Mouse (Mus musculus) hindbrain, embryonic 11.5 days (tissue): ENCODE measurements at regions not wholly inside any gene's neighbourhood (a gene's known extent, or its start where the extent isn't known, plus 50 kb on each side); places are given as distances from the start of the nearest gene placed in this dataset.
A peak's percentile ranks its signal among the peaks of the same experiment; 100 is the strongest.

Experiments
- ATAC-seq: fragments of 200-750 bp; cut with Nextera tagmentation; 2 replicates; pipeline ENCODE4 v1.8.0; 2017; ENCODE audit warnings: mild to moderate bottlenecking, moderate TSS enrichment, moderate library complexity; ENCODE audit not compliant: low FRiP score
- DNase-seq: peaks from one replicate; pipeline ENCODE4 v3.0.0-alpha.2; 2015; ENCODE audit warnings: low spot score
- H3K27ac ChIP-seq: fragments of 300-500 bp; sonication (generic); 2 replicates; pipeline ENCODE4 v1.5.1; 2014; ENCODE audit warnings: mild to moderate bottlenecking, low read depth, low read length
- H3K27me3 ChIP-seq: fragments of 300-500 bp; sonication (generic); 2 replicates; pipeline ENCODE4 v1.6.1; 2014; ENCODE audit warnings: mild to moderate bottlenecking, low read length, moderate library complexity, mixed read lengths; ENCODE audit not compliant: control insufficient read depth, insufficient read depth
- H3K36me3 ChIP-seq: fragments of 300-500 bp; sonication (generic); 2 replicates; pipeline ENCODE4 v1.6.1; 2014; ENCODE audit warnings: mild to moderate bottlenecking, low read length, moderate library complexity, mixed read lengths; ENCODE audit not compliant: control insufficient read depth, insufficient read depth
- H3K4me1 ChIP-seq: fragments of 300-500 bp; sonication (generic); replicated peaks from 2 replicates; pipeline ENCODE4 v1.6.1; 2014; ENCODE audit warnings: low read length, mixed read lengths; ENCODE audit not compliant: control insufficient read depth, insufficient read depth
- H3K4me2 ChIP-seq: fragments of 300-500 bp; sonication (generic); replicated peaks from 2 replicates; pipeline ENCODE4 v1.6.1; 2014; ENCODE audit warnings: mild to moderate bottlenecking, low read depth, low read length
- H3K4me3 ChIP-seq: fragments of 300-500 bp; sonication (generic); 2 replicates; pipeline ENCODE4 v1.5.1; 2014; ENCODE audit warnings: low read depth, low read length
- H3K9ac ChIP-seq: fragments of 300-500 bp; sonication (generic); 2 replicates; pipeline ENCODE4 v1.6.1; 2014; ENCODE audit warnings: low read depth, low read length
- H3K9me3 ChIP-seq: fragments of 300-500 bp; sonication (generic); 2 replicates; pipeline ENCODE4 v1.6.1; 2016; ENCODE audit warnings: low read length; ENCODE audit not compliant: control insufficient read depth
- WGBS: fragments of 180-500 bp; shearing (Covaris S2); extraction: QIAGEN DNeasy Blood & Tissue Kit; methylation state at CpG from one replicate; pipeline ENCODE4 v1.1.7; 2014; 5-methylcytosine and 5-hydroxymethylcytosine counted together

DNA sequence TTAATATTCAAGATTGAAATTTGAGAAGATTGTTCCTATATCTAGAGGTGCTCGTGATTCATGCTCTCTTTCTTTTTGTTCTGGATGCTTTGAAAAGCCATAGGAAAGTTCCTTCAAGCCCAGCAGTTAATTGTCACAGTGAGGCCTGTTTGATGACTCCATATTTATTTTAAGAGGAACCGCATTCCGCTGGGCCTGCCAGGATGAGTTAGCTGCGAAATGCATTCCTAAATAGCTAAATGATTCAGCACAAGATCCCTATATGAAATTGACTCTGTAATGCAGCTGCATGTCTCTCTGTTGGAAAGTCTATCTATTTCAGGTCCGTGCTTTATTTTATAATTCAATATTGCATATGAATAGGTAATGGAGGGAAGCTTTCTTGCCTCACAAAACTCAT, 511.9 kb upstream of the Adgra3 start:
- WGBS = 85% methylated on average over 5 of the region's 5 CpGs
- H3K27me3 ChIP-seq = no peaks in the 10 kb centered on the region
- no peak for ATAC-seq
- H3K4me1 ChIP-seq = no peaks in the 10 kb centered on the region
- no peak overlapping the region for H3K27ac ChIP-seq
- H3K9ac ChIP-seq = no peak overlapping the region
- no peaks in the 10 kb centered on the region for H3K9me3 ChIP-seq
- no peaks in the 10 kb centered on the region for H3K36me3 ChIP-seq
- no peak overlapping the region for H3K4me3 ChIP-seq
- no peak for DNase-seq
- no peak overlapping the region for H3K4me2 ChIP-seq

DNA sequence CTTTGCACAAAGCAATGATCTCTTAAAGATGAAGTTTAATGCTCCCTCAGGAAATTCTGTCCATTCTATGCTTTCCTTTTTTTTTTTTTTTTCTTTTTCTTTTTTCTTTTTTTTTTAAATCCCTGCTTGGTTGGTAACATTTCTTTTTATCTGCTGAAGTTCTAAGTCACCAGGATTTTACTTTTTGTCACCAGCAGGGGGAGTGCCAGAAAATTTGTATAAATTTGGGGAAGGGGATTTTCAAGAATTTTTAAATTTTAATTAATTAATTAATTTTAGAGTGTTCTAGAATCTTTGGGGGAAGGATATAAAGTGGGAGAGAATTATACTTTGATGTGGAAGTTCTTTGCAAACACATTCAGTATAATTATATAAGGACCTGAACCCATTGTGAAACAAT, 492.3 kb upstream of the Adgra3 start:
- DNase-seq (peak; percentile 16), ATAC-seq (no peak)
- no peak overlapping the region for H3K4me2 ChIP-seq
- H3K4me3 ChIP-seq = no peak overlapping the region
- H3K27me3 ChIP-seq = no peaks in the 10 kb centered on the region
- H3K27ac ChIP-seq = no peak overlapping the region
- no peaks in the 10 kb centered on the region for H3K4me1 ChIP-seq
- H3K9ac ChIP-seq = no peak overlapping the region
- H3K9me3 ChIP-seq = no peaks in the 10 kb centered on the region
- no peaks in the 10 kb centered on the region for H3K36me3 ChIP-seq

GRCm38 (mm10) chr5:50512539-50512938, 453.7 kb upstream of the Adgra3 start:
- H3K4me2 ChIP-seq = no peak overlapping the region
- H3K4me3 ChIP-seq = no peak overlapping the region
- H3K36me3 ChIP-seq = no peaks in the 10 kb centered on the region
- H3K9me3 ChIP-seq = no peaks in the 10 kb centered on the region
- no peak overlapping the region for H3K9ac ChIP-seq
- no peaks in the 10 kb centered on the region for H3K27me3 ChIP-seq
- 76% methylated on average over 2 of the region's 2 CpGs for WGBS
- ATAC-seq = no peak
- H3K4me1 ChIP-seq = no peaks in the 10 kb centered on the region
- no peak for DNase-seq
- H3K27ac ChIP-seq = no peak overlapping the region

DNA sequence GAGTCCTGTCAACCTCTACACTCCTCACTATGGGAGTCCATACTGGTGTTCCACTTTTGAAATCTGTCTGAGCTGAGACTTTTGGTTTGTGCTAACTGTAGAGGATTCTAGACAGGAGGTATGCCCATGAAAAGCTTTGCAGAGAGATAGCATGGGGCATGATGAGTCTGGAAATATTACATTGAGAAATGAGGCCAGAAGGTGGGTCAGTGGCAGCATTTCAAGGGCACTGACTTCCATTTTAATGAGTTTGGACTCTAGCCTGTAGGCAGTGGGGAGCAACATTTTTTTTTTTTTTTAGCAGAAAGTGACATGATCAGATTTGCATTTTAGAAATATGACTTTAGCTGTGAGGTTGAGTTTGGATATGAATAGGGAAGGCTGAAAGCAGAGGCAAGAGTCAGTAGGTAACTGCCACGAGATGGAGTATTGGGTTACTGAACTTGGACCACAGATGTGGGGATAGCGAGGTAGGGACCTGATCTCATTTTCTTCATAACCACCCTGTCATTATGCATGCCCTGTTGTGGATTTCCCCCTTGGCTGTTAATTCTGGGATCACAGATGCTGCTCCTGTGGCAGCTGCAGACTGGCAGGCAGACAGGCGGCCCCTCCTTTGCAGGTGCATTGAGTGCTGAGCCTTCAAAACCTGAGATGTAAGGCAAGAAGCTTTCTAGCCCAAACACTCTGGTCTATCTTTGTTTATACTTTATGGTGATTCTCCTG, 451.1 kb upstream of the Adgra3 start:
- ATAC-seq (no peak), DNase-seq (no peak)
- H3K27ac ChIP-seq = no peak overlapping the region
- no peak overlapping the region for H3K9ac ChIP-seq
- H3K4me2 ChIP-seq = no peak overlapping the region
- H3K36me3 ChIP-seq = no peaks in the 10 kb centered on the region
- no peaks in the 10 kb centered on the region for H3K27me3 ChIP-seq
- H3K4me3 ChIP-seq = no peak overlapping the region
- H3K9me3 ChIP-seq = no peaks in the 10 kb centered on the region
- WGBS = 82% methylated on average over 3 of the region's 3 CpGs
- no peaks in the 10 kb centered on the region for H3K4me1 ChIP-seq

- WGBS = 77% methylated on average over 3 of the region's 3 CpGs
- no peak for ATAC-seq
- Histone ChIP-seq H3K4me1 (no peaks in the 10 kb centered on the region), H3K36me3 (no peaks in the 10 kb centered on the region), H3K4me3 (no peak overlapping the region), H3K4me2 (no peak overlapping the region), H3K27ac (no peak overlapping the region), H3K9me3 (no peaks in the 10 kb centered on the region), H3K27me3 (no peaks in the 10 kb centered on the region), H3K9ac (no peak overlapping the region)
- DNase-seq = no peak
These were observed 431.4 kb upstream of the Adgra3 start for GRCm38 (mm10) chr5:50490223-50490622.

DNA sequence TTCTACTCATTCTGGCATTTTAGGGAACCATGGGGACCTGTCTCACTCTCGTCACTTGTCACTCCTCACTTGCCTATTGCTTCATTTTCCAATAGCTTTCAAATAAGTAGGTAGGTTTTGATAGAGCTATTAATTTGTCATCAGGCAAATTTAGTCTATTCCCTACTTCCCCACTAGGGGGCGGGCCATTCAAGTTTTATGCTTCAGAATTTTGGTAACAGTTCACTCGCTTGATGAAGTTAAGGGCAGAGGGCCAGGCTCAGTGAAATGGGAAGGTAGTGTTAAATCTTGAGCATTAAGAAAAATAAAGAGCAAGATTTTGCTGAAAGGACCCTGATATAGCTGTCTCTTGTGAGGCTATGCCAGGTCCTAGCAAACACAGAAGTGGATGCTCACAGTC, 418.2 kb upstream of the Adgra3 start:
- DNase-seq (peak; percentile 73), ATAC-seq (0 out of 2 replicates have a peak, but pooled peaks have one; percentile 17)
- no peak overlapping the region for H3K9ac ChIP-seq
- H3K9me3 ChIP-seq = no peaks in the 10 kb centered on the region
- no peaks in the 10 kb centered on the region for H3K36me3 ChIP-seq
- 22% methylated on average over 3 of the region's 3 CpGs for WGBS
- H3K4me2 ChIP-seq = no peak overlapping the region
- no peaks in the 10 kb centered on the region for H3K27me3 ChIP-seq
- H3K4me3 ChIP-seq = no peak overlapping the region
- H3K4me1 ChIP-seq = no peaks in the 10 kb centered on the region
- no peak overlapping the region for H3K27ac ChIP-seq

GRCm38 (mm10) chr5:50461491-50461890, 402.7 kb upstream of the Adgra3 start:
- Histone ChIP-seq H3K27ac (no peak overlapping the region), H3K4me3 (no peak overlapping the region)
- no peak for DNase-seq

GRCm38 (mm10) chr5:50457621-50458020, 398.8 kb upstream of the Adgra3 start:
- no peak overlapping the region for H3K27ac ChIP-seq
- no peaks in the 10 kb centered on the region for H3K4me1 ChIP-seq
- H3K9me3 ChIP-seq = no peaks in the 10 kb centered on the region
- H3K4me2 ChIP-seq = no peak overlapping the region
- H3K4me3 ChIP-seq = no peak overlapping the region
- no peaks in the 10 kb centered on the region for H3K27me3 ChIP-seq
- WGBS = 85% methylated on average over 6 of the region's 6 CpGs
- no peak for ATAC-seq
- H3K36me3 ChIP-seq = no peaks in the 10 kb centered on the region
- DNase-seq = no peak
- H3K9ac ChIP-seq = no peak overlapping the region

More at GRCm38 (mm10) chr5:50461491-50461890, 402.7 kb upstream of the Adgra3 start:
- 71% methylated on average over 3 of the region's 3 CpGs for WGBS
- Histone ChIP-seq H3K36me3 (no peaks in the 10 kb centered on the region), H3K4me2 (no peak overlapping the region), H3K4me1 (no peaks in the 10 kb centered on the region), H3K27me3 (no peaks in the 10 kb centered on the region), H3K9me3 (no peaks in the 10 kb centered on the region), H3K9ac (no peak overlapping the region)
- 0 out of 2 replicates have a peak, but pooled peaks have one; percentile 19 for ATAC-seq

- Histone ChIP-seq H3K36me3 (no peaks in the 10 kb centered on the region), H3K9ac (no peak overlapping the region), H3K9me3 (no peaks in the 10 kb centered on the region), H3K27ac (no peak overlapping the region), H3K4me1 (no peaks in the 10 kb centered on the region), H3K4me2 (no peak overlapping the region), H3K27me3 (no peaks in the 10 kb centered on the region), H3K4me3 (no peak overlapping the region)
- no peak for DNase-seq
- ATAC-seq = no peak
- 85% methylated on average over 2 of the region's 2 CpGs for WGBS
These were observed 395.6 kb upstream of the Adgra3 start for GRCm38 (mm10) chr5:50454387-50454786.
